19 mouse cellular contexts compared by ENCODE assay signal in genomic region chr3:61049976-61050672, GRCm38 (mm10). TPM values are rescaled to one million over a fixed set of nuclear protein-coding genes. Genes with fewer than 3 reads are reported as not detected.
A peak's percentile ranks its signal among the peaks of the same experiment; 100 is the strongest.
DNase-seq lines count a peak whose midpoint lies in the region; ATAC-seq lines count a peak whose summit lies in the region.
"Had no signal": no experiment of that assay in that cellular context is flagged by ENCODE, and none has a peak within 500 bp of the region (broad histone marks: within the 10 kb centered on the region; RNA-seq: fewer than 3 reads in every experiment).

No protein-coding gene starts in this region.

- 45% methylated on average over 3 of the region's 3 CpGs for whole genome bisulfite sequencing in forebrain, embryonic 15.5 days
- WGBS in forebrain, embryonic 10.5 days = 85% methylated on average over 3 of the region's 3 CpGs
- 75% methylated on average over 3 of the region's 3 CpGs for WGBS in midbrain, embryonic 13.5 days
- WGBS in midbrain, embryonic 10.5 days = 93% methylated on average over 3 of the region's 3 CpGs
- 63% methylated on average over 3 of the region's 3 CpGs for WGBS in midbrain, embryonic 16.5 days

- no peaks in the 10 kb centered on the region for H3K9me3 ChIP-seq in forebrain, embryonic 15.5 days
- no peaks in the 10 kb centered on the region for H3K9me3 ChIP-seq in forebrain, embryonic 10.5 days
- no peaks in the 10 kb centered on the region for H3K9me3 ChIP-seq in midbrain, embryonic 13.5 days
- H3K9me3 ChIP-seq in midbrain, embryonic 10.5 days (replicated peaks) = no peaks in the 10 kb centered on the region
- no peaks in the 10 kb centered on the region for H3K9me3 ChIP-seq in midbrain, embryonic 16.5 days (replicated peaks; ENCODE audit: control insufficient read depth, low read length, poor library complexity, severe bottlenecking)
- H3K9me3 ChIP-seq: limb, embryonic 15.5 days; liver, embryonic 15.5 days had no signal

- H3K9ac ChIP-seq in forebrain, embryonic 15.5 days (replicated peaks) = no peak overlapping the region
- H3K9ac ChIP-seq in midbrain, embryonic 13.5 days (replicated peaks) = no peak overlapping the region
- H3K9ac ChIP-seq in midbrain, embryonic 16.5 days (ENCODE audit: low read depth, low read length) = no peak overlapping the region
- H3K9ac ChIP-seq: limb, embryonic 15.5 days; liver, embryonic 15.5 days had no signal

- DNase-seq in cerebellum, adult 18-20 months = no peak
- no peak for DNase-seq in forebrain, embryonic 10.5 days (ENCODE audit: extremely low spot score, low spot score)
- no peak for DNase-seq in midbrain, embryonic 10.5 days (ENCODE audit: low spot score)
- DNase-seq in adrenal gland, adult 18-20 months (ENCODE audit: low spot score in 2 of 2) = no peak
- DNase-seq: adrenal gland, postnatal 14 days; kidney, adult 18-20 months; kidney, postnatal 14 days; layer of hippocampus, postnatal 36 days; right cerebral cortex, postnatal 14 days; thymus, postnatal 36 days had no signal

- peak; percentile 31; the same call in 1 of the 2 replicates for ATAC-seq in cerebellum, adult (ENCODE audit: insufficient number of reproducible peaks, low FRiP score, low TSS enrichment)
- peak; percentile 66 for ATAC-seq in forebrain, embryonic 15.5 days (replicated peaks)
- ATAC-seq in midbrain, embryonic 13.5 days = 0 out of 2 replicates have a peak, but pooled peaks have one; percentile 48
- ATAC-seq in midbrain, embryonic 16.5 days = 0 out of 2 replicates have a peak, but pooled peaks have one; percentile 21
- ATAC-seq: activated CD4-positive, CD25-positive, alpha-beta regulatory T cell, adult 4 months; lung, postnatal 0 days had no signal

- H3K27me3 ChIP-seq in forebrain, embryonic 15.5 days = no peaks in the 10 kb centered on the region
- no peaks in the 10 kb centered on the region for H3K27me3 ChIP-seq in forebrain, embryonic 10.5 days (ENCODE audit: poor library complexity, severe bottlenecking)
- H3K27me3 ChIP-seq in midbrain, embryonic 13.5 days = no peaks in the 10 kb centered on the region
- no peaks in the 10 kb centered on the region for H3K27me3 ChIP-seq in midbrain, embryonic 10.5 days (ENCODE audit: low read depth, poor library complexity, severe bottlenecking)
- H3K27me3 ChIP-seq in midbrain, embryonic 16.5 days (ENCODE audit: control insufficient read depth, insufficient read depth, low read depth, low read length) = no peaks in the 10 kb centered on the region
- H3K27me3 ChIP-seq: limb, embryonic 15.5 days; liver, embryonic 15.5 days had no signal

- H3K27ac ChIP-seq in forebrain, embryonic 15.5 days (replicated peaks) = no peak overlapping the region
- no peak overlapping the region for H3K27ac ChIP-seq in forebrain, embryonic 10.5 days
- no peak overlapping the region for H3K27ac ChIP-seq in midbrain, embryonic 13.5 days
- H3K27ac ChIP-seq in midbrain, embryonic 10.5 days (replicated peaks) = no peak overlapping the region
- H3K27ac ChIP-seq in midbrain, embryonic 16.5 days (ENCODE audit: low read length) = no peak overlapping the region
- H3K27ac ChIP-seq: layer of hippocampus, adult 2 months; limb, embryonic 15.5 days; liver, embryonic 15.5 days had no signal

- no peaks in the 10 kb centered on the region for H3K36me3 ChIP-seq in forebrain, embryonic 15.5 days
- no peaks in the 10 kb centered on the region for H3K36me3 ChIP-seq in forebrain, embryonic 10.5 days (replicated peaks)
- H3K36me3 ChIP-seq in midbrain, embryonic 13.5 days = no peaks in the 10 kb centered on the region
- H3K36me3 ChIP-seq in midbrain, embryonic 10.5 days = no peaks in the 10 kb centered on the region
- H3K36me3 ChIP-seq in midbrain, embryonic 16.5 days (ENCODE audit: control insufficient read depth, insufficient read depth, low read length) = no peaks in the 10 kb centered on the region
- H3K36me3 ChIP-seq: limb, embryonic 15.5 days; liver, embryonic 15.5 days had no signal

- H3K4me2 ChIP-seq in forebrain, embryonic 15.5 days (replicated peaks) = no peak overlapping the region
- no peak overlapping the region for H3K4me2 ChIP-seq in midbrain, embryonic 13.5 days (replicated peaks)
- H3K4me2 ChIP-seq in midbrain, embryonic 16.5 days (ENCODE audit: low read length) = no peak overlapping the region
- H3K4me2 ChIP-seq: limb, embryonic 15.5 days; liver, embryonic 15.5 days had no signal

- H3K4me3 ChIP-seq in forebrain, embryonic 15.5 days = no peak overlapping the region
- no peak overlapping the region for H3K4me3 ChIP-seq in forebrain, embryonic 10.5 days
- H3K4me3 ChIP-seq in midbrain, embryonic 13.5 days (replicated peaks) = no peak overlapping the region
- no peak overlapping the region for H3K4me3 ChIP-seq in midbrain, embryonic 10.5 days
- no peak overlapping the region for H3K4me3 ChIP-seq in midbrain, embryonic 16.5 days (ENCODE audit: low read depth, low read length)
- H3K4me3 ChIP-seq: layer of hippocampus, adult 2 months; limb, embryonic 15.5 days; liver, embryonic 15.5 days had no signal

- 0 out of 2 replicates have a peak, but pooled peaks cover 4% of the 10 kb centered on the region for H3K4me1 ChIP-seq in forebrain, embryonic 15.5 days
- no peaks in the 10 kb centered on the region for H3K4me1 ChIP-seq in forebrain, embryonic 10.5 days
- no peaks in the 10 kb centered on the region for H3K4me1 ChIP-seq in midbrain, embryonic 13.5 days (replicated peaks)
- H3K4me1 ChIP-seq in midbrain, embryonic 10.5 days = no peaks in the 10 kb centered on the region
- H3K4me1 ChIP-seq in midbrain, embryonic 16.5 days (ENCODE audit: control insufficient read depth, insufficient read depth, low read length) = no peaks in the 10 kb centered on the region
- H3K4me1 ChIP-seq: limb, embryonic 15.5 days; liver, embryonic 15.5 days had no signal

RNA-seq across cellular contexts. Expression of gene P2ry1, which starts 47.5 kb away (rescaled TPM):
- polyA plus RNA-seq in forebrain, embryonic 15.5 days (2015; fragmentation: Nextera tagmentation; extraction: Ambion mirVana) = 4.1 TPM in 2 replicates
- 4.0 and 5.1 TPM in 2 replicates for polyA plus RNA-seq in forebrain, embryonic 10.5 days (2016; fragmentation: Nextera tagmentation; extraction: Ambion mirVana)
- 3.4 and 3.5 TPM in 2 replicates for polyA plus RNA-seq in midbrain, embryonic 13.5 days (2015; fragmentation: Nextera tagmentation; extraction: Ambion mirVana)
- polyA plus RNA-seq in midbrain, embryonic 10.5 days (2016; fragmentation: Nextera tagmentation; extraction: Ambion mirVana) = 3.9 and 5.1 TPM in 2 replicates
- 6.0 and 6.4 TPM in 2 replicates for polyA plus RNA-seq in midbrain, embryonic 16.5 days (2015; fragmentation: Nextera tagmentation; extraction: Ambion mirVana)
- 1 to 10 TPM; 2.0 to 3.9 TPM for total RNA-seq in adrenal gland, adult 18-20 months (2021)
